In genomic region chr6:51173620-51174442, GRCm38 (mm10) we compare ENCODE assay signal across 8 mouse cellular contexts.
A peak's percentile ranks its signal among the peaks of the same experiment; 100 is the strongest.
DNase-seq lines count a peak whose midpoint lies in the region; ATAC-seq and TF ChIP-seq lines count a peak whose summit lies in the region.

No protein-coding gene starts in this region.

- no peaks in the 10 kb centered on the region for H3K79me2 ChIP-seq in CH12.LX (replicated peaks; ENCODE audit: control insufficient read depth, extremely low read depth, insufficient read depth, poor library complexity, severe bottlenecking)

- TF ChIP-seq POLR2A in CH12.LX (IDR thresholded peaks at IDR 0.05; ENCODE audit: low read depth, low read length) = no peak

- H3K4me2 ChIP-seq in CH12.LX (ENCODE audit: insufficient read depth, low read depth, poor library complexity, severe bottlenecking) = peak overlapping the region; percentile 87
- H3K4me2 ChIP-seq in hindbrain, embryonic 11.5 days (replicated peaks; ENCODE audit: low read depth, low read length) = peak overlapping the region; percentile 41

- H3K36me3 ChIP-seq in CH12.LX (replicated peaks in 1 of 2; ENCODE audit: control insufficient read depth in 1 of 2, insufficient read depth in 1 of 2, low read length in 1 of 2) = no peaks in the 10 kb centered on the region
- H3K36me3 ChIP-seq in hindbrain, embryonic 11.5 days (ENCODE audit: control insufficient read depth, insufficient read depth, low read length) = no peaks in the 10 kb centered on the region

- H3K4me3 ChIP-seq in CH12.LX (replicated peaks in 1 of 3; ENCODE audit: low read depth in 2 of 3, low read length in 2 of 3, poor library complexity in 1 of 3) = peak overlapping the region; percentile 49 to 55 (median 53)
- H3K4me3 ChIP-seq in hindbrain, embryonic 11.5 days (ENCODE audit: low read depth, low read length) = peak overlapping the region; percentile 11

- ATAC-seq in hindbrain, embryonic 11.5 days (ENCODE audit: low FRiP score) = no peak
- ATAC-seq in frontal cortex, adult (ENCODE audit: low TSS enrichment) = no peak

- TF ChIP-seq RAD21 in CH12.LX (IDR thresholded peaks at IDR 0.05; ENCODE audit: low read depth, low read length) = no peak

- no peak overlapping the region for H3K27ac ChIP-seq in CH12.LX (ENCODE audit: insufficient read depth, low read depth)
- H3K27ac ChIP-seq in hindbrain, embryonic 11.5 days (ENCODE audit: low read depth, low read length) = no peak overlapping the region

- TF ChIP-seq CTCF in CH12.LX (conservative IDR thresholded peaks at IDR 0.05 in 1 of 2, IDR thresholded peaks at IDR 0.05 in 1 of 2; ENCODE audit: low read depth in 2 of 2, low read length in 2 of 2) = no peak

- WGBS in hindbrain, embryonic 11.5 days = under 1% methylated on average over 28 of the region's 28 CpGs

- DNase-seq in CH12.LX (ENCODE audit: extremely low read depth) (no peak), ZHBTc4 (ENCODE audit: low read depth, low spot score) (peak; percentile 20)
- DNase-seq in hindbrain, embryonic 11.5 days (ENCODE audit: low spot score) = no peak
- DNase-seq in lung, postnatal 10 days = peak; percentile 34
- DNase-seq in urinary bladder, adult 18-20 months (ENCODE audit: low spot score in 2 of 2) = no peak
- no peak for DNase-seq in cerebellum, postnatal 36 days
- DNase-seq in thymus, adult 18-20 months = no peak

- in situ Hi-C loops in CH12.LX (cut with MboI; ENCODE audit: low pct_ligation_motif_present, low pct_unique_long_range_greater_than_20kb, low sequenced_read_pairs) = loop anchor here (10.0 to 25.0 kb wide), 2 partner anchors 187 to 489 kb away; no protein-coding TSS in a partner anchor

- peak overlapping the region; percentile 72 for H3K9ac ChIP-seq in CH12.LX (ENCODE audit: insufficient read depth, low read depth)
- peak overlapping the region; percentile 21; the same call in 1 of the 2 replicates for H3K9ac ChIP-seq in hindbrain, embryonic 11.5 days (ENCODE audit: low read depth, low read length)

- dilution Hi-C loops in CH12.LX (cut with MboI; ENCODE audit: extremely low pct_ligation_motif_present, extremely low pct_unique_long_range_greater_than_20kb, low sequenced_read_pairs) = no loop called here

- H3K4me1 ChIP-seq in CH12.LX (ENCODE audit: control insufficient read depth in 1 of 2, insufficient read depth in 2 of 2) = peaks cover 2 to 16% of the 10 kb centered on the region in 2 experiments
- peaks cover 9% of the 10 kb centered on the region for H3K4me1 ChIP-seq in hindbrain, embryonic 11.5 days (replicated peaks; ENCODE audit: control insufficient read depth, insufficient read depth, low read length)

- H3K27me3 ChIP-seq in CH12.LX (replicated peaks) = peaks cover 10% of the 10 kb centered on the region
- H3K27me3 ChIP-seq in hindbrain, embryonic 11.5 days (ENCODE audit: control insufficient read depth, insufficient read depth, low read length) = peaks cover 26% of the 10 kb centered on the region

- TF ChIP-seq EP300 in CH12.LX (IDR thresholded peaks at IDR 0.05; ENCODE audit: low read length) = no peak

- H3K9me3 ChIP-seq in CH12.LX (replicated peaks; ENCODE audit: low read length) = no peaks in the 10 kb centered on the region
- no peaks in the 10 kb centered on the region for H3K9me3 ChIP-seq in hindbrain, embryonic 11.5 days (ENCODE audit: control insufficient read depth, low read length)

TF ChIP-seq in CH12.LX, 34 proteins besides CTCF, POLR2A, EP300 and RAD21:
- no peak for TF ChIP-seq POLR2AphosphoS2 (IDR thresholded peaks at IDR 0.05; ENCODE audit: low read depth, low read length)
- TF ChIP-seq SIN3A (IDR thresholded peaks at IDR 0.05; ENCODE audit: low read length) = 0 out of 2 replicates have a peak, but pooled peaks have one; percentile 56

Comparison
In these comparisons a context has a peak if more than half of its experiments do, and no peak if none do; other contexts are left out.
1. DNase-seq: peak in ZHBTc4 (single experiment) and lung, postnatal 10 days (single experiment); none in CH12.LX (single experiment), hindbrain, embryonic 11.5 days (single experiment), urinary bladder, adult 18-20 months (0 of 2), cerebellum, postnatal 36 days (0 of 2) and thymus, adult 18-20 months (0 of 2).